Mouse (Mus musculus): ENCODE data around the gene Cryzl2. TPM values are rescaled to one million over a fixed set of nuclear protein-coding genes. Genes with fewer than 3 reads are reported as not detected.

The Cryzl2 gene
- polyA plus RNA-seq, 1 experiment from 2014 or later: 7.5 TPM

- no peak overlapping the region for H3K4me2 ChIP-seq (ENCODE audit: low read depth)
- no peak for DNase-seq (ENCODE audit: low spot score)
- no peak overlapping the region for H3K4me3 ChIP-seq (ENCODE audit: low read depth, low read length)
- 66% methylated on average over 3 of the region's 3 CpGs for whole genome bisulfite sequencing
- H3K4me1 ChIP-seq (ENCODE audit: control insufficient read depth, insufficient read depth, low read length): peaks cover 13% of the 10 kb centered on the region
- no peak overlapping the region for H3K9ac ChIP-seq (ENCODE audit: low read length)
- 0 out of 2 replicates have a peak overlapping the region, but pooled peaks have one; percentile 14 for H3K27ac ChIP-seq (ENCODE audit: low read depth, low read length)
- H3K9me3 ChIP-seq (ENCODE audit: control insufficient read depth, low read length): no peaks in the 10 kb centered on the region
- no peak for ATAC-seq (ENCODE audit: insufficient read depth, low FRiP score, low TSS enrichment)
- H3K27me3 ChIP-seq (ENCODE audit: control insufficient read depth, insufficient read depth, low read length): no peaks in the 10 kb centered on the region
- no peaks in the 10 kb centered on the region for H3K36me3 ChIP-seq (ENCODE audit: control insufficient read depth, insufficient read depth, low read length)
These were observed 588 bp upstream of the Cryzl2 start for GRCm38 (mm10) chr1:157457789-157458188.

GRCm38 (mm10) chr1:157459904-157460303 is 1.5 kb downstream of the Cryzl2 start:
- no peak overlapping the region for H3K4me2 ChIP-seq (ENCODE audit: low read depth)
- H3K27me3 ChIP-seq (ENCODE audit: control insufficient read depth, insufficient read depth, low read length): no peaks in the 10 kb centered on the region
- ATAC-seq (ENCODE audit: insufficient read depth, low FRiP score, low TSS enrichment) (no peak), DNase-seq (ENCODE audit: low spot score) (no peak)
- no peaks in the 10 kb centered on the region for H3K9me3 ChIP-seq (ENCODE audit: control insufficient read depth, low read length)
- no peak overlapping the region for H3K27ac ChIP-seq (ENCODE audit: low read depth, low read length)
- peaks cover 6% of the 10 kb centered on the region for H3K4me1 ChIP-seq (ENCODE audit: control insufficient read depth, insufficient read depth, low read length)
- WGBS: 90% methylated on average over 5 of the region's 5 CpGs
- H3K4me3 ChIP-seq (ENCODE audit: low read depth, low read length): no peak overlapping the region
- H3K9ac ChIP-seq (ENCODE audit: low read length): no peak overlapping the region
- no peaks in the 10 kb centered on the region for H3K36me3 ChIP-seq (ENCODE audit: control insufficient read depth, insufficient read depth, low read length)

- ATAC-seq (ENCODE audit: insufficient read depth, low FRiP score, low TSS enrichment) (no peak), DNase-seq (ENCODE audit: low spot score) (no peak)
- Histone ChIP-seq H3K36me3 (ENCODE audit: control insufficient read depth, insufficient read depth, low read length) (no peaks in the 10 kb centered on the region), H3K9ac (ENCODE audit: low read length) (no peak overlapping the region), H3K9me3 (ENCODE audit: control insufficient read depth, low read length) (no peaks in the 10 kb centered on the region), H3K4me2 (ENCODE audit: low read depth) (no peak overlapping the region), H3K4me3 (ENCODE audit: low read depth, low read length) (no peak overlapping the region), H3K4me1 (ENCODE audit: control insufficient read depth, insufficient read depth, low read length) (peaks cover 6% of the 10 kb centered on the region), H3K27ac (ENCODE audit: low read depth, low read length) (no peak overlapping the region), H3K27me3 (ENCODE audit: control insufficient read depth, insufficient read depth, low read length) (no peaks in the 10 kb centered on the region)
- 94% methylated on average over 5 of the region's 5 CpGs for WGBS
These were observed 2.9 kb downstream of the Cryzl2 start for GRCm38 (mm10) chr1:157461276-157461675.

- no peaks in the 10 kb centered on the region for H3K36me3 ChIP-seq (ENCODE audit: control insufficient read depth, insufficient read depth, low read length)
- no peak for ATAC-seq (ENCODE audit: insufficient read depth, low FRiP score, low TSS enrichment)
- no peaks in the 10 kb centered on the region for H3K9me3 ChIP-seq (ENCODE audit: control insufficient read depth, low read length)
- no peak overlapping the region for H3K4me3 ChIP-seq (ENCODE audit: low read depth, low read length)
- 72% methylated on average over 3 of the region's 3 CpGs for WGBS
- H3K27ac ChIP-seq (ENCODE audit: low read depth, low read length): no peak overlapping the region
- no peak overlapping the region for H3K9ac ChIP-seq (ENCODE audit: low read length)
- H3K27me3 ChIP-seq (ENCODE audit: control insufficient read depth, insufficient read depth, low read length): no peaks in the 10 kb centered on the region
- no peak overlapping the region for H3K4me2 ChIP-seq (ENCODE audit: low read depth)
- no peak for DNase-seq (ENCODE audit: low spot score)
- H3K4me1 ChIP-seq (ENCODE audit: control insufficient read depth, insufficient read depth, low read length): peaks cover 6% of the 10 kb centered on the region
These were observed 4.0 kb downstream of the Cryzl2 start for GRCm38 (mm10) chr1:157462336-157462735.

- Histone ChIP-seq H3K4me3 (ENCODE audit: low read depth, low read length) (no peak overlapping the region), H3K9ac (ENCODE audit: low read length) (no peak overlapping the region), H3K4me2 (ENCODE audit: low read depth) (no peak overlapping the region), H3K9me3 (ENCODE audit: control insufficient read depth, low read length) (no peaks in the 10 kb centered on the region), H3K4me1 (ENCODE audit: control insufficient read depth, insufficient read depth, low read length) (no peaks in the 10 kb centered on the region), H3K36me3 (ENCODE audit: control insufficient read depth, insufficient read depth, low read length) (no peaks in the 10 kb centered on the region), H3K27ac (ENCODE audit: low read depth, low read length) (no peak overlapping the region), H3K27me3 (ENCODE audit: control insufficient read depth, insufficient read depth, low read length) (no peaks in the 10 kb centered on the region)
- no peak for ATAC-seq (ENCODE audit: insufficient read depth, low FRiP score, low TSS enrichment)
- peak; percentile 25 for DNase-seq (ENCODE audit: low spot score)
- WGBS: 92% methylated on average over 3 of the region's 3 CpGs
These were observed 6.8 kb downstream of the Cryzl2 start for GRCm38 (mm10) chr1:157465194-157465593.

GRCm38 (mm10) chr1:157467866-157468265 is 9.5 kb downstream of the Cryzl2 start:
- no peak for DNase-seq (ENCODE audit: low spot score)
- ATAC-seq (ENCODE audit: insufficient read depth, low FRiP score, low TSS enrichment): no peak
- no peak overlapping the region for H3K4me2 ChIP-seq (ENCODE audit: low read depth)
- H3K9ac ChIP-seq (ENCODE audit: low read length): no peak overlapping the region
- no peaks in the 10 kb centered on the region for H3K4me1 ChIP-seq (ENCODE audit: control insufficient read depth, insufficient read depth, low read length)
- H3K36me3 ChIP-seq (ENCODE audit: control insufficient read depth, insufficient read depth, low read length): no peaks in the 10 kb centered on the region
- no peaks in the 10 kb centered on the region for H3K9me3 ChIP-seq (ENCODE audit: control insufficient read depth, low read length)
- H3K27ac ChIP-seq (ENCODE audit: low read depth, low read length): no peak overlapping the region
- WGBS: 91% methylated on average over 8 of the region's 8 CpGs
- H3K27me3 ChIP-seq (ENCODE audit: control insufficient read depth, insufficient read depth, low read length): no peaks in the 10 kb centered on the region
- no peak overlapping the region for H3K4me3 ChIP-seq (ENCODE audit: low read depth, low read length)

- Histone ChIP-seq H3K9ac (ENCODE audit: low read length) (no peak overlapping the region), H3K36me3 (ENCODE audit: control insufficient read depth, insufficient read depth, low read length) (no peaks in the 10 kb centered on the region), H3K27ac (ENCODE audit: low read depth, low read length) (no peak overlapping the region), H3K9me3 (ENCODE audit: control insufficient read depth, low read length) (no peaks in the 10 kb centered on the region), H3K4me1 (ENCODE audit: control insufficient read depth, insufficient read depth, low read length) (no peaks in the 10 kb centered on the region), H3K4me3 (ENCODE audit: low read depth, low read length) (no peak overlapping the region), H3K4me2 (ENCODE audit: low read depth) (no peak overlapping the region), H3K27me3 (ENCODE audit: control insufficient read depth, insufficient read depth, low read length) (no peaks in the 10 kb centered on the region)
- ATAC-seq (ENCODE audit: insufficient read depth, low FRiP score, low TSS enrichment) (no peak), DNase-seq (ENCODE audit: low spot score) (no peak)
- 92% methylated on average over 9 of the region's 9 CpGs for WGBS
These were observed 12.5 kb downstream of the Cryzl2 start for GRCm38 (mm10) chr1:157470761-157471386.

- no peak for ATAC-seq (ENCODE audit: insufficient read depth, low FRiP score, low TSS enrichment)
These were observed 14.3 kb downstream of the Cryzl2 start for GRCm38 (mm10) chr1:157472716-157473115.

GRCm38 (mm10) chr1:157474865-157475264 is 16.5 kb downstream of the Cryzl2 start:
- H3K4me1 ChIP-seq (ENCODE audit: control insufficient read depth, insufficient read depth, low read length): no peaks in the 10 kb centered on the region
- H3K27ac ChIP-seq (ENCODE audit: low read depth, low read length): no peak overlapping the region
- no peak for ATAC-seq (ENCODE audit: insufficient read depth, low FRiP score, low TSS enrichment)
- DNase-seq (ENCODE audit: low spot score): no peak
- WGBS: 87% methylated on average over 8 of the region's 8 CpGs
- H3K9me3 ChIP-seq (ENCODE audit: control insufficient read depth, low read length): no peaks in the 10 kb centered on the region
- no peaks in the 10 kb centered on the region for H3K27me3 ChIP-seq (ENCODE audit: control insufficient read depth, insufficient read depth, low read length)
- H3K9ac ChIP-seq (ENCODE audit: low read length): no peak overlapping the region
- no peak overlapping the region for H3K4me2 ChIP-seq (ENCODE audit: low read depth)
- no peaks in the 10 kb centered on the region for H3K36me3 ChIP-seq (ENCODE audit: control insufficient read depth, insufficient read depth, low read length)
- H3K4me3 ChIP-seq (ENCODE audit: low read depth, low read length): no peak overlapping the region

More at GRCm38 (mm10) chr1:157472716-157473115, 14.3 kb downstream of the Cryzl2 start:
- no peak overlapping the region for H3K4me2 ChIP-seq (ENCODE audit: low read depth)
- no peaks in the 10 kb centered on the region for H3K27me3 ChIP-seq (ENCODE audit: control insufficient read depth, insufficient read depth, low read length)
- no peaks in the 10 kb centered on the region for H3K36me3 ChIP-seq (ENCODE audit: control insufficient read depth, insufficient read depth, low read length)
- no peak overlapping the region for H3K27ac ChIP-seq (ENCODE audit: low read depth, low read length)
- H3K4me1 ChIP-seq (ENCODE audit: control insufficient read depth, insufficient read depth, low read length): no peaks in the 10 kb centered on the region
- no peak for DNase-seq (ENCODE audit: low spot score)
- no peaks in the 10 kb centered on the region for H3K9me3 ChIP-seq (ENCODE audit: control insufficient read depth, low read length)
- no peak overlapping the region for H3K9ac ChIP-seq (ENCODE audit: low read length)
- 93% methylated on average over 7 of the region's 7 CpGs for WGBS
- H3K4me3 ChIP-seq (ENCODE audit: low read depth, low read length): no peak overlapping the region

Data from neural tube, embryonic 11.5 days (tissue).